Mouse (Mus musculus): ENCODE results near the gene Metap1. TPM values are rescaled to one million over a fixed set of nuclear protein-coding genes. Genes with fewer than 3 reads are reported as not detected.
"Not testable (repeated sequence)": the region's sequence is repeated elsewhere in the genome, so short reads cannot be mapped to it uniquely, and the experiment has no call there.

Gene Metap1
- polyA plus RNA-seq, 1 experiment: 0.97 TPM

GRCm38 (mm10) chr3:138488584-138489326 lies 560 bp downstream of the Metap1 start:
- Histone ChIP-seq H3K4me3 (replicated peaks) (peak overlapping the region; percentile 72), H3K36me3 (ENCODE audit: control insufficient read depth) (peaks cover 30% of the 10 kb centered on the region), H3K27me3 (ENCODE audit: control insufficient read depth) (no peaks in the 10 kb centered on the region), H3K4me1 (ENCODE audit: control insufficient read depth) (peaks cover 43% of the 10 kb centered on the region), H3K9me3 (ENCODE audit: control insufficient read depth, low read length) (peaks cover 3% of the 10 kb centered on the region)
- TF ChIP-seq GATA1 (IDR thresholded peaks at IDR 0.05; ENCODE audit: low read length) (no peak), TAL1 (IDR thresholded peaks at IDR 0.05; ENCODE audit: low read length) (no peak)

- Histone ChIP-seq H3K4me1 (ENCODE audit: control insufficient read depth) (peaks cover 40% of the 10 kb centered on the region), H3K4me3 (replicated peaks) (no peak overlapping the region), H3K9me3 (ENCODE audit: control insufficient read depth, low read length) (no peaks in the 10 kb centered on the region; the same call in 1 of the 2 replicates), H3K27me3 (ENCODE audit: control insufficient read depth) (no peaks in the 10 kb centered on the region), H3K36me3 (ENCODE audit: control insufficient read depth) (peaks cover 82% of the 10 kb centered on the region)
- TF ChIP-seq GATA1 (IDR thresholded peaks at IDR 0.05; ENCODE audit: low read length) (no peak), TAL1 (IDR thresholded peaks at IDR 0.05; ENCODE audit: low read length) (no peak)
These were observed 6.1 kb downstream of the Metap1 start for GRCm38 (mm10) chr3:138483240-138483639.

- peaks cover 81% of the 10 kb centered on the region for H3K36me3 ChIP-seq (ENCODE audit: control insufficient read depth)
- H3K4me3 ChIP-seq (replicated peaks): no peak overlapping the region
- peaks cover 26% of the 10 kb centered on the region for H3K4me1 ChIP-seq (ENCODE audit: control insufficient read depth)
- H3K9me3 ChIP-seq (ENCODE audit: control insufficient read depth, low read length): no peaks in the 10 kb centered on the region; the same call in 1 of the 2 replicates
- TF ChIP-seq TAL1 (IDR thresholded peaks at IDR 0.05; ENCODE audit: low read length) (no peak), GATA1 (IDR thresholded peaks at IDR 0.05; ENCODE audit: low read length) (no peak)
- no peaks in the 10 kb centered on the region for H3K27me3 ChIP-seq (ENCODE audit: control insufficient read depth)
These were observed 7.6 kb downstream of the Metap1 start for GRCm38 (mm10) chr3:138481526-138482284.

- TF ChIP-seq TAL1 (IDR thresholded peaks at IDR 0.05; ENCODE audit: low read length): no peak
- TF ChIP-seq GATA1 (IDR thresholded peaks at IDR 0.05; ENCODE audit: low read length): no peak
- Histone ChIP-seq H3K4me3 (replicated peaks) (no peak overlapping the region), H3K9me3 (ENCODE audit: control insufficient read depth, low read length) (no peaks in the 10 kb centered on the region; the same call in 1 of the 2 replicates), H3K27me3 (ENCODE audit: control insufficient read depth) (no peaks in the 10 kb centered on the region), H3K36me3 (ENCODE audit: control insufficient read depth) (peaks cover 82% of the 10 kb centered on the region), H3K4me1 (ENCODE audit: control insufficient read depth) (peaks cover 16% of the 10 kb centered on the region)
These were observed 9.8 kb downstream of the Metap1 start for GRCm38 (mm10) chr3:138479489-138479888.

GRCm38 (mm10) chr3:138471066-138471465 lies 18.2 kb downstream of the Metap1 start:
- no peak overlapping the region for H3K4me3 ChIP-seq (replicated peaks)
- H3K4me1 ChIP-seq (ENCODE audit: control insufficient read depth): no peaks in the 10 kb centered on the region
- H3K9me3 ChIP-seq (ENCODE audit: control insufficient read depth, low read length): no peaks in the 10 kb centered on the region
- no peaks in the 10 kb centered on the region for H3K27me3 ChIP-seq (ENCODE audit: control insufficient read depth)
- H3K36me3 ChIP-seq (ENCODE audit: control insufficient read depth): peaks cover 93% of the 10 kb centered on the region
- TF ChIP-seq GATA1 (IDR thresholded peaks at IDR 0.05; ENCODE audit: low read length): no peak
- no peak for TF ChIP-seq TAL1 (IDR thresholded peaks at IDR 0.05; ENCODE audit: low read length)

- not testable (repeated sequence) for H3K9me3 ChIP-seq (ENCODE audit: control insufficient read depth, low read length); H3K27me3 ChIP-seq (ENCODE audit: control insufficient read depth); H3K4me3 ChIP-seq (replicated peaks); H3K4me1 ChIP-seq (ENCODE audit: control insufficient read depth)
- H3K36me3 ChIP-seq (ENCODE audit: control insufficient read depth): peaks cover 97% of the 10 kb centered on the region
These were observed 22.7 kb downstream of the Metap1 start for GRCm38 (mm10) chr3:138466656-138467055.

GRCm38 (mm10) chr3:138464573-138465147 lies 24.7 kb downstream of the Metap1 start:
- H3K9me3 ChIP-seq (ENCODE audit: control insufficient read depth, low read length): no peaks in the 10 kb centered on the region
- H3K4me1 ChIP-seq (ENCODE audit: control insufficient read depth): no peaks in the 10 kb centered on the region
- H3K4me3 ChIP-seq (replicated peaks): no peak overlapping the region
- no peaks in the 10 kb centered on the region for H3K27me3 ChIP-seq (ENCODE audit: control insufficient read depth)
- TF ChIP-seq TAL1 (IDR thresholded peaks at IDR 0.05; ENCODE audit: low read length): no peak
- TF ChIP-seq GATA1 (IDR thresholded peaks at IDR 0.05; ENCODE audit: low read length): no peak
- peaks cover 97% of the 10 kb centered on the region for H3K36me3 ChIP-seq (ENCODE audit: control insufficient read depth)

- H3K27me3 ChIP-seq (ENCODE audit: control insufficient read depth): no peaks in the 10 kb centered on the region
- no peak for TF ChIP-seq GATA1 (IDR thresholded peaks at IDR 0.05; ENCODE audit: low read length)
- no peak for TF ChIP-seq TAL1 (IDR thresholded peaks at IDR 0.05; ENCODE audit: low read length)
- H3K36me3 ChIP-seq (ENCODE audit: control insufficient read depth): peaks cover 96% of the 10 kb centered on the region
- H3K4me1 ChIP-seq (ENCODE audit: control insufficient read depth): no peaks in the 10 kb centered on the region
- no peak overlapping the region for H3K4me3 ChIP-seq (replicated peaks)
- H3K9me3 ChIP-seq (ENCODE audit: control insufficient read depth, low read length): no peaks in the 10 kb centered on the region
These were observed 25.5 kb downstream of the Metap1 start for GRCm38 (mm10) chr3:138463807-138464206.

- Histone ChIP-seq H3K27me3 (ENCODE audit: control insufficient read depth) (no peaks in the 10 kb centered on the region), H3K9me3 (ENCODE audit: control insufficient read depth, low read length) (no peaks in the 10 kb centered on the region), H3K4me3 (replicated peaks) (no peak overlapping the region), H3K4me1 (ENCODE audit: control insufficient read depth) (no peaks in the 10 kb centered on the region), H3K36me3 (ENCODE audit: control insufficient read depth) (peaks cover 96% of the 10 kb centered on the region)
- no peak for TF ChIP-seq TAL1 (IDR thresholded peaks at IDR 0.05; ENCODE audit: low read length)
- no peak for TF ChIP-seq GATA1 (IDR thresholded peaks at IDR 0.05; ENCODE audit: low read length)
These were observed 26.2 kb downstream of the Metap1 start for GRCm38 (mm10) chr3:138463137-138463536.

All from erythroblast, embryonic 14.5 days (primary cell).